Mouse (Mus musculus) myocyte (in vitro differentiated cells): Measurements from ENCODE around the gene Gm13285. TPM values are rescaled to one million over a fixed set of nuclear protein-coding genes. Genes with fewer than 3 reads are reported as not detected.
"Not testable (repeated sequence)": the region's sequence is repeated elsewhere in the genome, so short reads cannot be mapped to it uniquely, and the experiment has no call there.

Experiments
- H3K27me3 ChIP-seq: one replicate; pipeline ENCODE4 v1.6.1; 2011; ENCODE audit not compliant: control insufficient read depth, insufficient read depth, insufficient read length
- H3K36me3 ChIP-seq: one replicate; pipeline ENCODE4 v1.6.1; 2011; ENCODE audit not compliant: control insufficient read depth, insufficient read depth
- H3K4me2 ChIP-seq: one replicate; pipeline ENCODE4 v1.6.1; 2011; ENCODE audit warnings: low read depth, control low read depth
- H3K4me3 ChIP-seq: one replicate; pipeline ENCODE4 v1.5.1; 2011; ENCODE audit warnings: mild to moderate bottlenecking, control low read depth, moderate library complexity
- H3K79me2 ChIP-seq: one replicate; pipeline ENCODE4 v1.6.1; 2011; ENCODE audit not compliant: control insufficient read depth, insufficient read depth
- H3ac ChIP-seq: one replicate; pipeline ENCODE4 v1.6.1; 2011; ENCODE audit not compliant: control insufficient read depth, insufficient read length
- CEBPB ChIP-seq: IDR thresholded peaks from 2 replicates; pipeline ENCODE4 v1.6.1; 2011; ENCODE audit warnings: mild to moderate bottlenecking, moderate library complexity; ENCODE audit not compliant: poor library complexity, insufficient read depth, severe bottlenecking
- E2F4 ChIP-seq: IDR thresholded peaks from one replicate; pipeline ENCODE4 v1.6.1; 2011; ENCODE audit warnings: mild to moderate bottlenecking, control low read depth, moderate library complexity; ENCODE audit not compliant: insufficient read depth
- MAX ChIP-seq: IDR thresholded peaks from one replicate; pipeline ENCODE4 v1.6.1; 2011; ENCODE audit warnings: low read depth, mild to moderate bottlenecking, control low read depth
- MYOD1 ChIP-seq, 3 experiments: IDR thresholded peaks; one replicate each; pipeline ENCODE4 v1.6.1; 2011; ENCODE audit warnings: control low read depth in 2 of 3, low read depth in 2 of 3, mild to moderate bottlenecking in 2 of 3, moderate library complexity in 1 of 3; ENCODE audit not compliant: insufficient read length in 2 of 3, control insufficient read depth in 1 of 3
- MYOG ChIP-seq, 3 experiments: IDR thresholded peaks; one replicate each; pipeline ENCODE4 v1.6.1; 2011; ENCODE audit warnings: control low read depth in 2 of 3, low read depth in 2 of 3, mild to moderate bottlenecking in 2 of 3; ENCODE audit not compliant: insufficient read length in 2 of 3, control insufficient read depth in 1 of 3, insufficient read depth in 1 of 3
- POLR2A ChIP-seq: IDR thresholded peaks from one replicate; pipeline ENCODE4 v1.6.1; 2011; ENCODE audit warnings: low read depth, mild to moderate bottlenecking, control low read depth, moderate library complexity; ENCODE audit not compliant: insufficient read length
- POLR2AphosphoS2 ChIP-seq: IDR thresholded peaks from one replicate; pipeline ENCODE4 v1.6.1; 2011; ENCODE audit warnings: low read depth, control low read depth; ENCODE audit not compliant: insufficient read length
- REST ChIP-seq: IDR thresholded peaks from one replicate; pipeline ENCODE4 v1.6.1; 2011; ENCODE audit warnings: mild to moderate bottlenecking, control low read depth, moderate library complexity; ENCODE audit not compliant: insufficient read depth, insufficient read length
- SRF ChIP-seq: IDR thresholded peaks from one replicate; pipeline ENCODE4 v1.6.1; 2011; ENCODE audit warnings: low read depth; ENCODE audit not compliant: control insufficient read depth, insufficient read length
- TCF12 ChIP-seq: IDR thresholded peaks from one replicate; pipeline ENCODE4 v1.6.1; 2011; ENCODE audit warnings: mild to moderate bottlenecking, control low read depth; ENCODE audit not compliant: poor library complexity, insufficient read depth, severe bottlenecking
- TCF3 ChIP-seq: IDR thresholded peaks from one replicate; pipeline ENCODE4 v1.6.1; 2011; ENCODE audit warnings: low read depth, control low read depth; ENCODE audit not compliant: insufficient read length
- USF1 ChIP-seq: IDR thresholded peaks from one replicate; pipeline ENCODE4 v1.6.1; 2011; ENCODE audit warnings: low read depth, mild to moderate bottlenecking, control low read depth, moderate library complexity
- polyA plus RNA-seq: library from polyadenylated mRNA; unstranded; fragments of >200 nt; fragmentation: generic; extraction: Trizol; gene quantifications from one replicate; pipeline ENCODE4 v1.2.1, GENCODE M21; 2012; ENCODE audit warnings: missing spikeins

Gene Gm13285
- polyA plus RNA-seq, 1 experiment = not detected

GRCm38 (mm10) chr4:88830523-88830922 lies 31.1 kb downstream of the Gm13285 start:
- Histone ChIP-seq H3K4me3 (no peak overlapping the region), H3K27me3 (peaks cover 3% of the 10 kb centered on the region), H3K4me2 (peak overlapping the region; percentile 13), H3ac (no peak overlapping the region), H3K79me2 (no peaks in the 10 kb centered on the region), H3K36me3 (no peaks in the 10 kb centered on the region)
- TF ChIP-seq MAX (no peak), MYOG (IDR thresholded peaks at IDR 0.05; ENCODE audit: control insufficient read depth in 1 of 3, insufficient read depth in 1 of 3, insufficient read length in 2 of 3, low read depth in 2 of 3) (no peak), TCF3 (no peak), USF1 (no peak), POLR2AphosphoS2 (no peak), REST (no peak), POLR2A (no peak), MYOD1 (IDR thresholded peaks at IDR 0.05; ENCODE audit: control insufficient read depth in 1 of 3, insufficient read length in 2 of 3, low read depth in 2 of 3) (no peak), CEBPB (no peak), SRF (no peak), E2F4 (no peak), TCF12 (no peak)

- not testable (repeated sequence) for H3K4me2 ChIP-seq, H3ac ChIP-seq, H3K4me3 ChIP-seq, H3K27me3 ChIP-seq, H3K36me3 ChIP-seq, H3K79me2 ChIP-seq
Measured at GRCm38 (mm10) chr4:88835225-88835624, 35.8 kb downstream of the Gm13285 start, which contains the start of gene Ifna5. Gene Ifna5, plus strand, starts transcription at chr4:88835525.

DNA sequence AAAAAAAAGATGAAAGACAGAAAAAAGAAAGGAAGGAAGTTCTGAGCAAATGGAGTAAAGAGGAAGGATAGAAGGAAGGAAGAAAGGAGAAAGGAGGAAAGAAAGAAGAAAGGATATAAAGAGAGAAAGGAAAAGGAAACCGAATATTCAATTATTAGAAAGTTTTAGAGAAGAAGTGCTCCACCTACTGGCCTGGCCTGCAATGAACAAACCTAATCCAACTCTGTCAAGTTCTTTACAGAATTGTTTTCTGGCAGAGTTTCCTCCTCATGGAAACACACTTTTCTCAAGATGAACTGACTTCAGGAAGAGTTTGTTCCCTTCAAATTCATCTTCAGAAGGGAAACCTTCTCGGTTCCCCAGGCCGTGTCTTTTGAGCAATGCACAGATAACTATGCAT lies 39.4 kb downstream of the Gm13285 start:
- Histone ChIP-seq H3K4me3 (no peak overlapping the region), H3ac (no peak overlapping the region), H3K27me3 (peaks cover 14% of the 10 kb centered on the region), H3K36me3 (no peaks in the 10 kb centered on the region), H3K79me2 (no peaks in the 10 kb centered on the region), H3K4me2 (no peak overlapping the region)
- TF ChIP-seq POLR2A (no peak), MAX (no peak), USF1 (no peak), POLR2AphosphoS2 (no peak), MYOG (IDR thresholded peaks at IDR 0.05; ENCODE audit: control insufficient read depth in 1 of 3, insufficient read depth in 1 of 3, insufficient read length in 2 of 3, low read depth in 2 of 3) (no peak), TCF12 (no peak), SRF (no peak), REST (no peak), MYOD1 (IDR thresholded peaks at IDR 0.05; ENCODE audit: control insufficient read depth in 1 of 3, insufficient read length in 2 of 3, low read depth in 2 of 3) (no peak), TCF3 (no peak), CEBPB (no peak), E2F4 (no peak)

GRCm38 (mm10) chr4:88840058-88840457 lies 40.6 kb downstream of the Gm13285 start:
- no peaks in the 10 kb centered on the region for H3K79me2 ChIP-seq
- H3K4me2 ChIP-seq = no peak overlapping the region
- no peak overlapping the region for H3ac ChIP-seq
- TF ChIP-seq USF1 (no peak), SRF (no peak), MYOD1 (IDR thresholded peaks at IDR 0.05; ENCODE audit: control insufficient read depth in 1 of 3, insufficient read length in 2 of 3, low read depth in 2 of 3) (no peak), REST (no peak), CEBPB (no peak), MYOG (IDR thresholded peaks at IDR 0.05; ENCODE audit: control insufficient read depth in 1 of 3, insufficient read depth in 1 of 3, insufficient read length in 2 of 3, low read depth in 2 of 3) (no peak), POLR2AphosphoS2 (no peak), TCF12 (no peak), TCF3 (no peak), MAX (no peak), E2F4 (no peak), POLR2A (no peak)
- H3K4me3 ChIP-seq = no peak overlapping the region
- no peaks in the 10 kb centered on the region for H3K36me3 ChIP-seq
- H3K27me3 ChIP-seq = peaks cover 14% of the 10 kb centered on the region

DNA sequence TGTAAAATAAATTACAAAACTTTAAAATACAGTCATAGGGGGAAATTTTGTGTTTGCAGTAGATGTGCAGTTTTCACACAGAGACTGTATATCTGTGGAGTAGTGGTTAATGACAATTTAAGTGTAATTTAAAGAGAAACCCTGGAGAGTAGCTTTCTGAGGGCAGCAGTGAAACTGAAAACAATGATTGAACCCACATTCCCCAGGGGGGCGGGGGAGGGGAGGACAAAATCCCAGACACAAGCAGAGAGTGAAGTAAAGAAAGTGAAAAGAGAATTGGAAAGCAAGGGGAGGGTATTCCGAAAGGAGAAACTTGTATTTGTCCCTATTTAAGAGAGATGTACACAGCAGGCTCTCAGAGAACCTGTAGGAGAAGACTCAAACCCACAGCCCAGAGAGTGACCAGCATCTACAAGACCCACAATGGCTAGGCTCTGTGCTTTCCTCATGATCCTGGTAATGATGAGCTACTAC lies 42.0 kb downstream of the Gm13285 start, which contains the start of gene Ifna4:
Ifna4 (plus strand) TSS at position 424 of the 474 bp plus-strand sequence.
- Histone ChIP-seq H3K4me3 (no peak within 1 kb of the TSS), H3K4me2 (no peak within 1 kb of the TSS), H3K36me3 (no peaks in the 10 kb centered on the region), H3K27me3 (peaks cover 9% of the 10 kb centered on the region), H3K79me2 (no peaks in the 10 kb centered on the region), H3ac (no peak within 1 kb of the TSS)
- TF ChIP-seq MYOG (IDR thresholded peaks at IDR 0.05; ENCODE audit: control insufficient read depth in 1 of 3, insufficient read depth in 1 of 3, insufficient read length in 2 of 3, low read depth in 2 of 3) = no peak
- no peak for TF ChIP-seq SRF
- TF ChIP-seq USF1 = no peak
- no peak for TF ChIP-seq TCF12
- TF ChIP-seq MYOD1 (IDR thresholded peaks at IDR 0.05; ENCODE audit: control insufficient read depth in 1 of 3, insufficient read length in 2 of 3, low read depth in 2 of 3) = no peak
- no peak for TF ChIP-seq TCF3
- TF ChIP-seq REST = no peak
- no peak for TF ChIP-seq E2F4
- TF ChIP-seq CEBPB = no peak
